Mouse (Mus musculus): ENCODE measurements around the gene Ndrg2. TPM values are rescaled to one million over a fixed set of nuclear protein-coding genes. Genes with fewer than 3 reads are reported as not detected.
"Not testable (repeated sequence)": the region's sequence is repeated elsewhere in the genome, so short reads cannot be mapped to it uniquely, and the experiment has no call there.

Ndrg2 gene
- polyA plus RNA-seq, 1 experiment: 0.11 TPM

DNA sequence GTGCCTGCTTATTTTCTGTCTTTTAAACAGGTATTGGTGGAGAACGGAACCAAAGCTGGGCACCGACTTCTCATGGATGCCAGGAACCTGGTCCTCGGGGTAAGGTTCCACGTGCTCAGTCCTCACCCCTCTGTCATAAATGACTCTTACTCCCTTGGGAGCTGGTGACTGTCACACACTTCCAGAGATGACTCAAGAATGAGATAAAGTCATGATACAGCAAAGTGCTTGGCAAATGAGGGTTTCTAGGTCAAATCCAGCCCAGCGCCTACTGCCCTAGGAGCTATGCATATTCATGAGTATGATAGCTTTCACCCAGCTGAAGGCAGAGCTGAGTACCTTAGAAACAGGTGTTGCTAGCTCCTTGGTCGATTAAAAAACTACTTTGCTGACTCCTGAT is 24.1 kb downstream of the Ndrg2 start:
- H3K9me3 ChIP-seq (ENCODE audit: control insufficient read depth, low read length): no peaks in the 10 kb centered on the region
- peaks cover 44% of the 10 kb centered on the region for H3K36me3 ChIP-seq (ENCODE audit: control insufficient read depth)
- H3K4me3 ChIP-seq (replicated peaks): no peak overlapping the region
- no peak for TF ChIP-seq GATA1 (IDR thresholded peaks at IDR 0.05; ENCODE audit: low read length)
- TF ChIP-seq TAL1 (IDR thresholded peaks at IDR 0.05; ENCODE audit: low read length): no peak
- H3K27me3 ChIP-seq (ENCODE audit: control insufficient read depth): no peaks in the 10 kb centered on the region
- H3K4me1 ChIP-seq (ENCODE audit: control insufficient read depth): peaks cover 26% of the 10 kb centered on the region

DNA sequence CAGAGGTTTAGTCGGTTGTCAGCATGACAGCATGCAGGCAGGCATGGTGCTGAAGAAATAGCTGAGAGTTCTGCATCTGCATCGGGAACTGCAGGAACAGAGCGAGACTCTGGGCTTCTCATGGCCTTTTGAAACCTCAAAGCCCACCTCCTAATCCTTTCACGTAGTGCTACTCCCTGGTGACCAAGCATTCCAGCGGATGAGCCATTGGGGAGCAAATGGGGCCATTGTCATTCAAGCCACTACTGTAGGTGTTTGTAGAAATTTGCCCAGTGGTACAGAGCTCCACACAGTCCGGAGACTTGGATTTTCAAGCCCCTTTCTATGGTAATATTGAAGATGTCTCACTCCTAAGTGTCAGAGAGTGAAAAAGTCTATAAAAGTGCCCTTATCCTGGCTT is 27.9 kb downstream of the Ndrg2 start:
- peaks cover 18% of the 10 kb centered on the region for H3K4me1 ChIP-seq (ENCODE audit: control insufficient read depth)
- no peaks in the 10 kb centered on the region for H3K27me3 ChIP-seq (ENCODE audit: control insufficient read depth)
- no peaks in the 10 kb centered on the region for H3K9me3 ChIP-seq (ENCODE audit: control insufficient read depth, low read length)
- H3K4me3 ChIP-seq (replicated peaks): no peak overlapping the region
- peaks cover 36% of the 10 kb centered on the region for H3K36me3 ChIP-seq (ENCODE audit: control insufficient read depth)
- TF ChIP-seq TAL1 (IDR thresholded peaks at IDR 0.05; ENCODE audit: low read length): no peak
- TF ChIP-seq GATA1 (IDR thresholded peaks at IDR 0.05; ENCODE audit: low read length): no peak

DNA sequence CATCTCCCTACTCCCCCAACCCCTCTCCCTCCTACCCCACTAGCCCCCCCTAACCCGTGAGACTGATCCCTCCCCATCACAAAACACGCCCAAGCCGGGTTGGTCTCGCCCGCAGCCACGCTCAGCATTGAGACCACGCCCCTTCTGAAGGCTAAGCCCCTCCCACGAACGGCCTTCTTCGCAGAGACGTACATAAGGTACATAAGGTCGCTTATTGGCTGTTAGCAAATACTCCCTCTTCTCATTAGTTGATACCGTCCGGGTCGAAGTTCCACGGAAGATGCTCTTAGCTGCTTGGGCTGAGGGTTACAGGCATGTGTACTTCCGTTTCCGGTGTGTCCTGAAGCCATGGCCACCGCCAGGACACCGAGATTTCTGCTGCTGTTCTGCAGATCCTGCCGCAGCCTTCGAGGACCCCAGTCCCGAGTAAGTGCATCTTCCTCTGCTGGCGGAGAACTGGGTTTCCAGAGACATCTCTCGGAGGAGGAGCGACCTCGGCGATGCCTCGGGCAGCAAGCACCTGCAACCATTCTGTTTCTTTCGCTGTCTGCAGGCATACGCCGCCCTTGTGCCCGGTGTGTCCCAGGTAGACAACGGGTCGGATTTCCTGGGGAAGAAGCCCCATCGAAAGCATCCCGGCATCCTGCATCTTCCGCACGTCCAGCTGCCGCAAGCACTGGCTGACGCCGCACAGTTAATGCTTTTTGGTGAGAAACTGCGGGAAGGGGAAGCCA is 29.2 kb downstream of the Ndrg2 start, which contains the start of gene Mettl17:
Gene Mettl17 (plus strand): TSS at position 245 of the 734 bp plus-strand sequence.
- peak within 1 kb of the TSS; percentile 69 for H3K4me3 ChIP-seq (replicated peaks)
- H3K9me3 ChIP-seq (ENCODE audit: control insufficient read depth, low read length): no peaks in the 10 kb centered on the region
- no peaks in the 10 kb centered on the region for H3K27me3 ChIP-seq (ENCODE audit: control insufficient read depth)
- H3K36me3 ChIP-seq (ENCODE audit: control insufficient read depth): peaks cover 25% of the 10 kb centered on the region
- peaks cover 18% of the 10 kb centered on the region for H3K4me1 ChIP-seq (ENCODE audit: control insufficient read depth)
- no peak for TF ChIP-seq GATA1 (IDR thresholded peaks at IDR 0.05; ENCODE audit: low read length)
- no peak for TF ChIP-seq TAL1 (IDR thresholded peaks at IDR 0.05; ENCODE audit: low read length)

DNA sequence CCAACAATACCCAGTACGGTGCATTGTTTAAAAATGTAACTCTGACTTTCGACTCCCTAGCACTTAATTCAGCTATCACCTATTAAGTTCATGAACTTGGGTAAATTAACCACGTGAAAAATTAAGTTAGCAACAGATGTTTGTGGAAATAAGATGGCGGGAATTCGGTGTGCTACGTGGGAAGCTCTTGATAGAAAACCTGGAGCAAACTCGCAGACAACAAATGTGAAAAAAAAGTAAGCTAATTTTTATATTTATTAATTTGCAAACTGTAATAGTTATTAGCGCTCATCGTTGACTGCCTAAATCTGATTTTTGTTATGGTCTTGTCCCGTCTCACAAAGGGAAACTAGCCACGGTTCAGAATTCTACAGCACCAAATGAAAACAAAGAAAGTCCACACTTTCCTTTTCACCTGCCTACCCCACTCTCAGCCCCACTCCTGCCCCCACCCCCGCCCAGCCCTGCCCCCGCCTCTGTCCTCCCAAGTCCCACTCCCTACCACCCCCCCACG is 29.9 kb downstream of the Ndrg2 start:
- peak overlapping the region; percentile 69 for H3K4me3 ChIP-seq (replicated peaks)

DNA sequence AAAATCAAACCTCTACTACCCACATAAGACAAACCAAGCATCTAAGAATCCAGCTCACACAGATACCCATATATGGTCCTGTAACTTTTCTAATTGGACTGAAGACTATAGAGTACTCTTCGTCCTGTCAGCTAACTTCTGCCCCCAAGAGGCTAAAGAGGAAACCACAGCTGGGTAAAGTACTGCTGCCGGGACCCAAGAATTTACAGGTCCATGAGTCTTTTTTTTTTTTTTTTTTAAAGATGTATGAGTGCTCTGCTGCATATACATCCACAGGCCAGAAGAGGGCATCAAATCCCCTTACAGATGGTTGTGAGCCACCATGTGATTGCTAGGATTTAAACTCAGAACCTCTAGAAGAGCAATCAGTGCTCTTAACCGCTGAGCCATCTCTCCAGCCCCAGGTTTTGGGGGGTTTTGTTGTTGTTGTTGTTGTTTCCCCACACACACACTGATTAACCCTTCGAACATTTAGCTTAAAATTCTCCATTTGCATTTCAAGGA is 30.4 kb downstream of the Ndrg2 start:
- no peak for TF ChIP-seq GATA1 (IDR thresholded peaks at IDR 0.05; ENCODE audit: low read length)
- no peak for TF ChIP-seq TAL1 (IDR thresholded peaks at IDR 0.05; ENCODE audit: low read length)
- H3K27me3 ChIP-seq (ENCODE audit: control insufficient read depth): no peaks in the 10 kb centered on the region
- no peaks in the 10 kb centered on the region for H3K9me3 ChIP-seq (ENCODE audit: control insufficient read depth, low read length)
- peaks cover 15% of the 10 kb centered on the region for H3K36me3 ChIP-seq (ENCODE audit: control insufficient read depth)
- H3K4me3 ChIP-seq (replicated peaks): peak overlapping the region; percentile 69
- H3K4me1 ChIP-seq (ENCODE audit: control insufficient read depth): peaks cover 20% of the 10 kb centered on the region

More for the DNA sequence above, 29.9 kb downstream of the Ndrg2 start:
- TF ChIP-seq TAL1 (IDR thresholded peaks at IDR 0.05; ENCODE audit: low read length) (no peak), GATA1 (IDR thresholded peaks at IDR 0.05; ENCODE audit: low read length) (no peak)
- no peaks in the 10 kb centered on the region for H3K27me3 ChIP-seq (ENCODE audit: control insufficient read depth)
- peaks cover 19% of the 10 kb centered on the region for H3K4me1 ChIP-seq (ENCODE audit: control insufficient read depth)
- no peaks in the 10 kb centered on the region for H3K9me3 ChIP-seq (ENCODE audit: control insufficient read depth, low read length)
- H3K36me3 ChIP-seq (ENCODE audit: control insufficient read depth): peaks cover 18% of the 10 kb centered on the region

DNA sequence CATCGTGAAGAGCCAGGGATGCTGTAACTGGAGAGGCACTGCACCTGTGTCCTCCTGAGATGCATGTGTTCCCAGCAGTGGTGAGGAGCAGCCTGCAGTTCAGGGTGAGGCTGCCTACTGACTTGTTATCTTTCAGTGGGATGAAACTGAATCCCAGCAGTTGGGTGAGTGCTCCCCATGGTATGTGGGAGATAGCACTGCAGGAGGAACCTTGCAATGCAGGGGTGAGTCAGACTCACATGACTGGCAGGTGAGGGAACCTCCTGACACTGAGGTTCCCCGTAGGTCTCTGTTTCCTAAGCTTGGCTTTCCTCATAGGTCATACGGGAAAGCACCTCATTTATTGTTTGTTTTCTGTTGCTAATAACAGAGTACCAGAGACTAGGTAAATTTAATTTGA is 36.4 kb downstream of the Ndrg2 start:
- TF ChIP-seq TAL1 (IDR thresholded peaks at IDR 0.05; ENCODE audit: low read length) (no peak), GATA1 (IDR thresholded peaks at IDR 0.05; ENCODE audit: low read length) (no peak)
- Histone ChIP-seq H3K4me3 (replicated peaks) (no peak overlapping the region), H3K4me1 (ENCODE audit: control insufficient read depth) (peaks cover 15% of the 10 kb centered on the region), H3K9me3 (ENCODE audit: control insufficient read depth, low read length) (no peaks in the 10 kb centered on the region), H3K36me3 (ENCODE audit: control insufficient read depth) (no peaks in the 10 kb centered on the region), H3K27me3 (ENCODE audit: control insufficient read depth) (no peaks in the 10 kb centered on the region; the same call in 1 of the 2 replicates)

- TF ChIP-seq GATA1 (IDR thresholded peaks at IDR 0.05; ENCODE audit: low read length): no peak
- TF ChIP-seq TAL1 (IDR thresholded peaks at IDR 0.05; ENCODE audit: low read length): no peak
- H3K27me3 ChIP-seq (ENCODE audit: control insufficient read depth): no peaks in the 10 kb centered on the region; the same call in 1 of the 2 replicates
- H3K4me3 ChIP-seq (replicated peaks): no peak overlapping the region
- H3K4me1 ChIP-seq (ENCODE audit: control insufficient read depth): peaks cover under 1% of the 10 kb centered on the region
- H3K9me3 ChIP-seq (ENCODE audit: control insufficient read depth, low read length): no peaks in the 10 kb centered on the region
- no peaks in the 10 kb centered on the region for H3K36me3 ChIP-seq (ENCODE audit: control insufficient read depth)
Observed at GRCm38 (mm10) chr14:51871741-51872140, 42.2 kb downstream of the Ndrg2 start.

GRCm38 (mm10) chr14:51870756-51871155 is 43.2 kb downstream of the Ndrg2 start:
- no peaks in the 10 kb centered on the region; the same call in 1 of the 2 replicates for H3K27me3 ChIP-seq (ENCODE audit: control insufficient read depth)
- H3K4me3 ChIP-seq (replicated peaks): no peak overlapping the region
- no peaks in the 10 kb centered on the region for H3K36me3 ChIP-seq (ENCODE audit: control insufficient read depth)
- TF ChIP-seq TAL1 (IDR thresholded peaks at IDR 0.05; ENCODE audit: low read length) (no peak), GATA1 (IDR thresholded peaks at IDR 0.05; ENCODE audit: low read length) (no peak)
- H3K4me1 ChIP-seq (ENCODE audit: control insufficient read depth): no peaks in the 10 kb centered on the region
- H3K9me3 ChIP-seq (ENCODE audit: control insufficient read depth, low read length): no peaks in the 10 kb centered on the region

DNA sequence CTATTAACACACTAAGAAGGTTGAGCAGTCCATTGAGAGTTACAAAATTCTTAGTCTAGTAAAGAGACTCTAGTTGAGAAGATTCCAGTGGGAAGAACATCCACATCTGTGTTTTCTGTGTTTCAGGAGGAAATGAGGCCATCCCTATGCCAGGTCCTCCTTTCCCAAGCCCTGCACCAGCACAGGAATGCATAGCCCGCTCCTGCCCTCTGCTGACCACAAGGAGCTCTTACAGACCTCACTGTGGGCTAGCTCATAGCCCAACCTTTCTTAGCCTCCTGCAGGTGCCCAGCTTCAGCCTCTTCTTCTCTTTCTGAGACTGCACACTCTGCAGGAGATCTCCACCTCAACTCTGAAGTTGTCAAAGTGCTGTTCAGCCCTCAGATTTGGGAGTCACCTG is 50.4 kb downstream of the Ndrg2 start:
- H3K27me3 ChIP-seq (ENCODE audit: control insufficient read depth); H3K9me3 ChIP-seq (ENCODE audit: control insufficient read depth, low read length); H3K4me1 ChIP-seq (ENCODE audit: control insufficient read depth); H3K4me3 ChIP-seq (replicated peaks); H3K36me3 ChIP-seq (ENCODE audit: control insufficient read depth): not testable (repeated sequence)

DNA sequence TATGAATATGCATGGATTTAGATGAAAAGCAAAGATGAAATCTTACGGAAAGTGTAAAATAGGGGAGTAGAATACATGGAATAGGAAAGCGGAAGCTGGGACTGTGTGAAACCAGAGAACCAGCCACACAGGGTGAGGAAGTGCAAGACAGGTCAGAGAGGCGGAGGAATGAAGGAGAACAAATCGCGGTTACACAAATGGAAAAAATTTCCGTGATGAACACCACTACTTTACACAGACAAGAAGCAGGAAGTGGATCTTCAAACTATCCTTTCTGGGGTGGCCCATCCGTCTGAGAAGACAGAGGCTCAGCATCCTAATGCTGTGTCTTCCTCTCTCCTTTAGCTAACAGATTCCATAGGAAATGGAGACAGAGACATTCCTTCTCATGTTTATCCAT is 58.7 kb downstream of the Ndrg2 start:
- H3K4me3 ChIP-seq (replicated peaks); H3K36me3 ChIP-seq (ENCODE audit: control insufficient read depth); H3K27me3 ChIP-seq (ENCODE audit: control insufficient read depth); H3K4me1 ChIP-seq (ENCODE audit: control insufficient read depth); H3K9me3 ChIP-seq (ENCODE audit: control insufficient read depth, low read length): not testable (repeated sequence)

Other genes with a start within 250 kb of the Ndrg2 start
- gene Gm17079, start 218.7 kb downstream of the Ndrg2 start, polyA plus RNA-seq (2012): not detected in 2 replicates
- not detected in 2 replicates for gene Gm5800, start 197.0 kb downstream of the Ndrg2 start, polyA plus RNA-seq (2012)
- not detected in 2 replicates for gene Ang4, start 140.6 kb downstream of the Ndrg2 start, polyA plus RNA-seq (2012)
- gene AY358078, start 114.1 kb downstream of the Ndrg2 start, polyA plus RNA-seq (2012): not detected in 2 replicates
- not detected in 2 replicates for gene Ear6, start 60.5 kb downstream of the Ndrg2 start, polyA plus RNA-seq (2012)
- gene Mettl17, start 29.3 kb downstream of the Ndrg2 start, polyA plus RNA-seq (2012): 0.31 and 0.62 TPM in 2 replicates
- not detected in 2 replicates for gene Slc39a2, start 21.3 kb downstream of the Ndrg2 start, polyA plus RNA-seq (2012)
- not detected in 2 replicates for gene Tppp2, start 4.3 kb upstream of the Ndrg2 start, polyA plus RNA-seq (2012)
- not detected in 2 replicates for gene Rnase13, start 8.6 kb upstream of the Ndrg2 start, polyA plus RNA-seq (2012)
- gene Arhgef40, start 70.6 kb upstream of the Ndrg2 start, polyA plus RNA-seq (2012): 5.6 and 6.8 TPM in 2 replicates
- gene Tmem253, start 101.5 kb upstream of the Ndrg2 start, polyA plus RNA-seq (2012): not detected in 2 replicates
- 2.0 and 2.9 TPM in 2 replicates for gene Zfp219, start 106.6 kb upstream of the Ndrg2 start, polyA plus RNA-seq (2012)
- not detected in 2 replicates for gene Olfr221, start 128.3 kb upstream of the Ndrg2 start, polyA plus RNA-seq (2012)
- 1.5 and 2.8 TPM in 2 replicates for gene Hnrnpc, start 189.9 kb upstream of the Ndrg2 start, polyA plus RNA-seq (2012)
- not detected in 2 replicates for gene Rpgrip1, start 196.5 kb upstream of the Ndrg2 start, polyA plus RNA-seq (2012)